ENCODE assay signal across 19 mouse cellular contexts in the genomic region with DNA sequence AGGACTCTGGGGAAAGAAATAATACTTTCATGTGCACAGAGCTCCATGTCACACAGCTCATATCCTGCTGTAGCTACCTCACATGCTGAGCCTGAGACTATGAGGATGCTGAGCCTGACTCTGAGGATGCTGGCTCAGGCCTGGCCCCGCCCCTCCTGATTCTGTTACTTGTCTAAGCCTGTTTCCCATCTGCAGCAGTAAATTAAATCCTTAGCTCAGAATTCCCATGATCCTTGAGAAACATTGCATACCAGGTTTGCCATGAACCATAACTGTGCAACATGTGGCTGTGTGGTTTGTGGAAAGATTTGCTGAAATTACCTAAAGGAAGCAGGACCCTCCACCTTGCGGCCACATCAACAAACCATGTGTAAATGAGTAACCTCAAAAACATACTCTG.
"Had no signal": no experiment of that assay in that cellular context is flagged by ENCODE, and none has a peak within 500 bp of the region (broad histone marks: within the 10 kb centered on the region; RNA-seq: fewer than 3 reads in every experiment).

No protein-coding gene starts in this region.

- DNase-seq: liver, postnatal 0 days; lung, adult 2 months; lung, postnatal 14 days; lung, postnatal 36 days; midbrain, embryonic 14.5 days; retina, postnatal 1 day; right cerebral cortex, adult 18-20 months; right cerebral cortex, postnatal 4 days; spleen, adult 18-20 months; thymus, adult 2 months; thymus, postnatal 25 days; thymus, postnatal 4 days had no signal

- ATAC-seq: liver, postnatal 0 days; lung, postnatal 0 days; midbrain, embryonic 16.5 days had no signal

- H3K27me3 ChIP-seq: liver, embryonic 15.5 days; lung, embryonic 15.5 days; midbrain, embryonic 12.5 days; neural tube, embryonic 13.5 days; neural tube, embryonic 15.5 days had no signal
